ENCODE assay signal across 12 mouse cellular contexts in genomic region chr4:136224677-136225460, GRCm38 (mm10). TPM values are rescaled to one million over a fixed set of nuclear protein-coding genes. Genes with fewer than 3 reads are reported as not detected.
A peak's percentile ranks its signal among the peaks of the same experiment; 100 is the strongest.
DNase-seq lines count a peak whose midpoint lies in the region; ATAC-seq lines count a peak whose summit lies in the region.
"Had no signal": no experiment of that assay in that cellular context is flagged by ENCODE, and none has a peak within 500 bp of the region (broad histone marks: within the 10 kb centered on the region; RNA-seq: fewer than 3 reads in every experiment).

No protein-coding gene starts in this region.

- ATAC-seq in neural tube, embryonic 11.5 days (ENCODE audit: insufficient read depth, low FRiP score, low TSS enrichment), result no peak
- no peak for ATAC-seq in forebrain, embryonic 13.5 days
- 0 out of 2 replicates have a peak, but pooled peaks have one; percentile 33 for ATAC-seq in megakaryocyte, adult 5-6 weeks (ENCODE audit: poor library complexity, severe bottlenecking)
- ATAC-seq: liver, postnatal 0 days had no signal

- H3K9me3 ChIP-seq in neural tube, embryonic 11.5 days (ENCODE audit: control insufficient read depth, low read length), result no peaks in the 10 kb centered on the region
- H3K9me3 ChIP-seq in forebrain, embryonic 13.5 days (replicated peaks), result no peaks in the 10 kb centered on the region

- H3K4me1 ChIP-seq in neural tube, embryonic 11.5 days (ENCODE audit: control insufficient read depth, insufficient read depth, low read length), result peaks cover 13% of the 10 kb centered on the region
- peaks cover 29% of the 10 kb centered on the region for H3K4me1 ChIP-seq in forebrain, embryonic 13.5 days

- no peak overlapping the region for H3K4me2 ChIP-seq in neural tube, embryonic 11.5 days (ENCODE audit: low read depth)
- no peak overlapping the region for H3K4me2 ChIP-seq in forebrain, embryonic 13.5 days

- no peak for DNase-seq in neural tube, embryonic 11.5 days (ENCODE audit: low spot score)
- DNase-seq in neural tube, embryonic 10.5 days (ENCODE audit: extremely low spot score, low spot score), result no peak
- no peak for DNase-seq in right cerebral cortex, postnatal 14 days
- no peak for DNase-seq in right cerebral cortex, postnatal 4 days
- no peak for DNase-seq in thymus, postnatal 10 days (ENCODE audit: low spot score in 2 of 2)
- DNase-seq: kidney, postnatal 36 days; liver, postnatal 0 days; thymus, postnatal 25 days had no signal

- H3K27ac ChIP-seq in neural tube, embryonic 11.5 days (ENCODE audit: low read depth, low read length), result 0 out of 2 replicates have a peak overlapping the region, but pooled peaks have one; percentile 34
- peak overlapping the region; percentile 76 for H3K27ac ChIP-seq in forebrain, embryonic 13.5 days

- no peaks in the 10 kb centered on the region for H3K36me3 ChIP-seq in neural tube, embryonic 11.5 days (ENCODE audit: control insufficient read depth, insufficient read depth, low read length)
- H3K36me3 ChIP-seq in forebrain, embryonic 13.5 days (ENCODE audit: poor library complexity, severe bottlenecking), result no peaks in the 10 kb centered on the region

- WGBS in neural tube, embryonic 11.5 days, result 83% methylated on average over 23 of the region's 23 CpGs
- 82% methylated on average over 23 of the region's 23 CpGs for WGBS in forebrain, embryonic 13.5 days

- no peaks in the 10 kb centered on the region for H3K27me3 ChIP-seq in neural tube, embryonic 11.5 days (ENCODE audit: control insufficient read depth, insufficient read depth, low read length)
- H3K27me3 ChIP-seq in forebrain, embryonic 13.5 days, result peaks cover 6% of the 10 kb centered on the region

- no peak overlapping the region for H3K9ac ChIP-seq in neural tube, embryonic 11.5 days (ENCODE audit: low read length)
- no peak overlapping the region for H3K9ac ChIP-seq in forebrain, embryonic 13.5 days
- H3K9ac ChIP-seq: liver, postnatal 0 days had no signal

- no peak overlapping the region for H3K4me3 ChIP-seq in neural tube, embryonic 11.5 days (ENCODE audit: low read depth, low read length)
- no peak overlapping the region for H3K4me3 ChIP-seq in forebrain, embryonic 13.5 days
- H3K4me3 ChIP-seq: megakaryocyte, embryonic 14.5 days had no signal

RNA-seq across cellular contexts. Expression of gene Asap3, which starts 18.7 kb away (rescaled TPM):
- polyA plus RNA-seq in neural tube, embryonic 11.5 days (2014; fragmentation: Nextera tagmentation; extraction: Ambion mirVana), result 6.9 and 7.5 TPM in 2 replicates
- 2.9 and 3.9 TPM in 2 replicates for polyA plus RNA-seq in forebrain, embryonic 13.5 days (2015; fragmentation: Nextera tagmentation; extraction: Ambion mirVana)
- total RNA-seq in megakaryocyte, adult 5-6 weeks (2015), result not detected in 2 replicates
- 0.04 TPM in 1 of 2 replicates, not detected in the other for total RNA-seq in megakaryocyte, adult 5-6 weeks (2017)
- total RNA-seq: common myeloid progenitor, adult 5-6 weeks had no signal

RNA-seq across cellular contexts. Expression of gene Tcea3, which starts 22.7 kb away (rescaled TPM):
- polyA plus RNA-seq in neural tube, embryonic 11.5 days (2014; fragmentation: Nextera tagmentation; extraction: Ambion mirVana), result 6.5 and 7.4 TPM in 2 replicates
- polyA plus RNA-seq in forebrain, embryonic 13.5 days (2015; fragmentation: Nextera tagmentation; extraction: Ambion mirVana), result 0.52 and 0.66 TPM in 2 replicates
- total RNA-seq in megakaryocyte, adult 5-6 weeks (2015), result 5.6 and 6.0 TPM in 2 replicates
- 3.5 and 7.2 TPM in 2 replicates for total RNA-seq in megakaryocyte, adult 5-6 weeks (2017)
- total RNA-seq: common myeloid progenitor, adult 5-6 weeks had no signal

RNA-seq across cellular contexts. Expression of gene E2f2, which starts 52.7 kb away (rescaled TPM):
- polyA plus RNA-seq in neural tube, embryonic 11.5 days (2014; fragmentation: Nextera tagmentation; extraction: Ambion mirVana), result 7.2 and 7.6 TPM in 2 replicates
- 9.7 and 11.3 TPM in 2 replicates for polyA plus RNA-seq in forebrain, embryonic 13.5 days (2015; fragmentation: Nextera tagmentation; extraction: Ambion mirVana)
- 78.1 and 107 TPM in 2 replicates for total RNA-seq in megakaryocyte, adult 5-6 weeks (2015)
- 59.4 and 63.6 TPM in 2 replicates for total RNA-seq in megakaryocyte, adult 5-6 weeks (2017)

RNA-seq across cellular contexts. Expression of gene Zfp46, which starts 59.6 kb away (rescaled TPM):
- 34.2 and 34.4 TPM in 2 replicates for polyA plus RNA-seq in neural tube, embryonic 11.5 days (2014; fragmentation: Nextera tagmentation; extraction: Ambion mirVana)
- 30.7 and 32.9 TPM in 2 replicates for polyA plus RNA-seq in forebrain, embryonic 13.5 days (2015; fragmentation: Nextera tagmentation; extraction: Ambion mirVana)
- 4.2 and 4.5 TPM in 2 replicates for total RNA-seq in megakaryocyte, adult 5-6 weeks (2015)
- total RNA-seq in megakaryocyte, adult 5-6 weeks (2017), result 8.1 and 9.3 TPM in 2 replicates
